Mouse (Mus musculus) layer of hippocampus, postnatal 14 days (tissue): ENCODE data around the gene Tmco5. TPM values are rescaled to one million over a fixed set of nuclear protein-coding genes. Genes with fewer than 3 reads are reported as not detected.

Experiments
- DNase-seq, 2 experiments: peaks; one replicate each; pipeline ENCODE4 v3.0.0; 2021 to 2022; ENCODE audit warnings: low spot score in 2 of 2, mixed read lengths in 1 of 2
- long read RNA-seq, 2 experiments: library from polyadenylated mRNA; stranded (forward); transcript quantifications; one replicate each; pipeline ENCODE4 v2.0.0; 2021
- total RNA-seq, 2 experiments: library from RNA; stranded (reverse); gene quantifications; 2 replicates each; pipeline ENCODE4 v1.2.3; 2021

The Tmco5 gene
- 1 to 10 TPM in 1 of 2 experiments, under 1 TPM in 1; 0.99 to 1.7 TPM for total RNA-seq
- long read RNA-seq, experiment 1: 0 reads
- long read RNA-seq, experiment 2: 0 reads

DNA sequence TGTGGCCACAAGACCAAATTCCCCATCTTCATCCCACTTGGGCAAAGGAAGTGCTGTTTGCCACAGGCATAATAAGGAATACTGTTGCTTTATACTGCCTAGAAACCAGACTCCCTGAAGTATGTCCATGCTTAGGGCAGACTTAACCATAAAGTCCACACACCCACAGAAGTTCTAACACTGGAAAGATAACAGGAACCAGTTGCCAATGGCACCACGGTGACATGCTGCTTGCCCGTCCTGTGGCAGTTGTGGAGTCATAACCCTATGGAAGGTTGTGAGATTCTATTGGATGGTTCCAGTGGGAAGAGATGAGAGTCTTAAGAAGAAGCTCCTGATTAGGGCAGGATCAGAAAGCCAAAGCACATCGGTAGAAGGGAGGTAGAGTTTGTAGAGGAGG lies at the start of gene Tmco5:
Gene Tmco5 (plus strand): TSS at position 301 of the 400 bp plus-strand sequence.
- DNase-seq: no peak

DNA sequence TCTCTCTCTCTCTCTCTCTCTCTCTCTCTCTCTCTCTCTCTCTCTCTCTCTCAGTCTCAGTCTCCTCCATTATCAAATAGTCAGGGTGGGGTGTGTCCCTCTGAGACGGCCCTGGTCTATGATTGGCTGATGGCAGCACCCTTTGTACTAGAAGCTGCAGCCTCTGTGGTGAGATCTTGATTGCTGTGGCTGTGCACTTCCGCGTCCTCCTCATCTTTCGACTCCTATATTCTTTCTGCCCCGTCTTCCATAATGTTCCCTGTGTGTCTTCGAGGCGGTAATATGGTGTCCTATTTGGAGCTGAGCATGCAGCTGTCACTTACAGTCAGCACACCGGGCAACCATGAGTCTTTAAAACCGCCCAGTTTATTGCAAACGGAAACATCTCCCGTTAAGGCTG lies 46.6 kb upstream of the Tmco5 start:
- no peak for DNase-seq

DNA sequence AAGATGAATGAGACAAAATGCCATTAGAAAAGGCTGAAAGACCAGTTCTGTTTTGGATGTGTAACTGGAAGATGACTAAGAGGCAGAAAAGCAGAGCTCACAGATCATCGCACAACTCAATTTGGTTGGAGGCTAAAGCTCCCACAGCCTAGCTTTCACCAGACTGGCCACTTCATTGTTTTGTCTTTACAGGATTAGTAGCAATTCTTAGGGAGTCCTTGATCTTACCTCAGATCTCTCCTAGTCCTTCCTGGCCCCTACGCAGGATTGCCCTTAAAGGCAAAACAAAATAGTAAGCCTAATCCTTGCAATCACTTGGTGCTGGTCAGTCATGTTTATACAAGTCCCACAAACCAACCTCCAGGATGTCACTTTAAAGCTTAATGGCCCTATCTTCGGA lies 40.7 kb upstream of the Tmco5 start:
- DNase-seq: no peak

DNA sequence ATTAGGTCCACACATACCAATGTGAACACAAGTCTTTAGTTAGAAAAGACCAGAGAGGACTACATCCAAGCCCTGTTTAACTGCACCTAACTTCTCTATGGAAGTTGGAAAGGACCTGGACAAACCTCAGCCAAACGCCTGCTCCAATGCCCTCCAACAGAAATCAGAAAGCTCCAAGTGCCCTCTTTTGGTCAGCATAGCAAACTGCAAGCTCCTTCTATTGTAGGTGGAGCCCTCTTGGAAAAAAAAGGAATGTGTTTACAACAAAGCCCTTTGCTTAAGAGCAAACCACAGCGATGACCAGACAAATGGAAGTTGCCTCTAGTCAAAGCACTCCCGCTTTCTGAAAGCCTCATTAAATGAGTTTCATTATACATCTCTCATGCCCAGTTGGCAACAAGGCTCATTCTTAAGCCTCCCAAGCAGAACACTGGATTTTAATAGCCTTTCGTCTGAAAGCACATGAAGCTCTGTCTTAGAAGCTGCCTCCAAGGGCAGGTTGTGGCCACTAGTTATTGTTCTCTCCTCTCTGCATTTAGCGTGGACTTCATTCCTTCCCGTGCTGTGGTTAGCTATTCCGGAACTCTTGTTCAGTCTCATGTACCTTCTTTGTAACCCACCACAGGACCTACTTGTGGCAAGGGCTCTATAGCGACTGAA lies 39.8 kb upstream of the Tmco5 start:
- DNase-seq: peak; percentile 22 to 43

GRCm38 (mm10) chr2:116849980-116850636 lies 28.4 kb upstream of the Tmco5 start:
- peak; percentile 41 to 76 for DNase-seq

- DNase-seq: no peak
Measured at GRCm38 (mm10) chr2:116851356-116851755, 27.1 kb upstream of the Tmco5 start.

DNA sequence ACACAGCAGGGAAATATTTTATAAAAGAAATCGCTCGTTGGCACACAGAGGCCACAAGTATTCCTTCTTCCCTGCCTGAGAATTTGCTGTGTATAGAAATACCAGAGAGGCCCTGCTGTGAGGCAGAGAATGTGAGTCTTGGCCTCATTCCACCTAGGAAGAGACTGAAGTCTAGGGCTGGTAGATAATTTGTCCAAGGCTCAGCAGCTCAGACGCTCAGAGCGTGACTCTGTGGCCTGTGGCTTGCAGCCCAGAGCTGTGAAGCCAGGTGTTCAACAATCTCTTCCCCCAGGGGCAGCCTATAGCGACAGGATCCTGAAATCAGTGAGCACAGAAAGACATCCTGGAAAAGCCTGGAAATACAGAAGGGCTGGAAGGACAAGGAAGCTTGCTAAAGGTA lies 26.2 kb upstream of the Tmco5 start:
- no peak for DNase-seq

DNA sequence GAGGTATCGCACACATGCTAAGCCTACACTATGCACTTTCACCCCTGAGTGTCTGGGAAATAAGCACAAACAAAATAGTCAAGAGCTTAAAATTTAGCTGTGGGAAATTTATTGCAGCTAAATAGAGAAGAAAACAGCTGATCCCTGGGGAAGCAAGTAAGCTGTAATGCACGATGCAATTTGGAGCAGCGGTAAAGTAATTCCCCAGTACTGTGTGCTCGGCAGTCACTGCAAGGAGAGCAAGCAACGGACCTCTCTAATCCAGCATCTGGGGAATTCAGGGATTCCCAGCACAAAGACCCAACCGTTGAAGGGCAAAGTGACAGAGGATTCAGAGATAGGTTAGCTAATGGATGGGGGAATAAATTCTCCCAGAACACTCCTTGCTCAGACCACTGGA lies 19.8 kb upstream of the Tmco5 start:
- DNase-seq: no peak

DNA sequence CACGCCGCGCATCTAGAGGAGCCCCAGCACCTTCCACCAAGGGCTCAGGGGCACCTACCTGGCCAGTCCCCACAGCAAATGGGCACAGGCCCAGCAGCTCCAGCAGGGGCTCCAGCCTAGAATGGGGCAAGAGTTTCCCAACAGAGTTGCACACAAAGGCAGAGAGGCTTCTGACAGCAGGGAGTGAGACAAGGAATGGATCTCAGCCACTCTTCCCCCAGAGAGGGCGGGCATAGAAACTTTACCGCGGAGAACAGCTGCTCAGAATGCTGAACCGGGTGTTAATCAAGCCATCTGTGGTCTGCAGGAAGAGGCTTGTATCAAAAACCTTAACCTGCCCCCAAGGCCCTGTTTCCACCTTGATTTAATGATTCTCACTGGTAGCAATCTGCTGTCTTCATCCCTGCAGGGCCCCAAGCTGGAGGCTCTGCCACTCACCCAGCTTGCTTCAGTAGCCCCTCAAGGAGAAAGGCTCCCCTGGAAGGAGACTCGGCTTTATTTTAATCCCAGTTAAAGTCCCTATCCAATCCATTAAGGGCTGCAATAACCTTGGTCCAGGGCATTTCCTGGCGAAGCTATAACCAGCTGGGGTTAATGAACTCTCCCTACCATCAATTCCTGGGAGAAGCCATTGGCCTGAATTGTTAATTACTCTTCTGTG lies 1.4 kb upstream of the Tmco5 start:
- DNase-seq: no peak

DNA sequence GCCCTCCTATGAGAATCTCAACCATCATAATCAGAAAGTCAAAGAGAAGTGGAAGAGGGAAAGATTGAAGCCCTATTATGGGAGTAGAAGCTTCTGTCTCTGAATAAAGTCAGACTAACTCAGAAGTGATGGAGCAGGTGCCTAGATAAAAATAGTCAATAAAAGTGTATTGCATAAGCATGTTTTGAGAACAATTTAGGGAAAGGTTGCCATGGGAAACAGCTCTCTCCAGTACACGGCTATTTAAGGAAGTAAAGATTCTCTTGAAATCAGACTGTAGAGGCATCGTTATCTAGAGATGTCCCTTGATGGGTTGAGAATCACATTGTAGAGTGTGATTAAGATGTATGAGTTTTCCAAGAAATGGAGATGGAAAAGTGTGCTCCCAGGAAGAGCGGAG lies 1.2 kb downstream of the Tmco5 start:
- peak in 1 of 2 experiments; percentile 26 for DNase-seq

DNA sequence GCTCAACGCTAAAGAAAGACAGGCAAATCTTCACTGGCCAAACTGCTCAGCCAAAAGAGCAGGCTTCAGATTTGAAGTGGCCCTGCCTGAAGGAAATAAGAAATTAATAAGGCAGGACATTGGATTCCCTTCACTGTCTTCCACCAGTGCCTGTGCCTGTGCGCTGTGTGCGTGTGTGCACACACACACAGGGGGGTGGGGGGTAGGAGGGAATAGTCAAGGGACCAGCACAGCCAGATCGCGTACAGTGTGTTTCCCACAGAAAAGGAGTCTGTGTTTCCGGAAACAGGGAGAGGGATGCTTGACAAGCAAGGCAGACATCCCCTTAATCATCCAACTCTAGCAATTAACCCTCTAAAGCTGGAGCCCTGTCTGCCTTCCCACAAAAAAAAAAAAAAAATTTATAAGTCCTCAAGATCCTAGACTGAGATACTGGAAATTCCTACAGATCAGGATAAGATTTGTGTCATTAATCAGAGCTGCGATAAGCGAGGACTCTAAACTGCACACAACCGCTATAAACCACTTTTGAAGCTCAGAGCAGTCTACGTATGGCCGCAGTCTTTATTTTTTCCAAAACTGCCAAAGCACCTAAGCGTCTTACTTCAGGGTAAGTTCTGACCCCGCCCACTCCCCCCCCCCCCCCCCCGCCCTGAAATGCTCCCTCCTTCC lies 15.0 kb downstream of the Tmco5 start:
- no peak for DNase-seq

DNA sequence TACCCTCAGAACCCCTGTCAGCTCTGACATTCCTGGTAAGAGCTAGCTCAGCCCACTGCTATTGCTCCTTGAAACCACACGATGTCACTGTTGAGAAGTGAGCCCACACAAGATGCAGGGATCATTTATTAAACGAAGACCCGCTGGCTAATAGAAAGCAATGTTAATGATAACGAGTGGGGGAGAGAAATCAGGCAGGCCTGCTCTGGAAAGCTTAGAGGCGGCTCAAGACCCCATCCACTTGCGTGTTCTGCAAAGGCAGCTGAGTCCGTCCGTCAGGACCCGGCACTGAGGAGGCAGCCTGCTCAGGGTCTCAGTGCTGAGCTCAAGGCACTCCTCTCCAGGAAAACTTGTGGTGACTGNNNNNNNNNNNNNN lies 15.5 kb downstream of the Tmco5 start:
- DNase-seq: peak; percentile 31 to 64

DNA sequence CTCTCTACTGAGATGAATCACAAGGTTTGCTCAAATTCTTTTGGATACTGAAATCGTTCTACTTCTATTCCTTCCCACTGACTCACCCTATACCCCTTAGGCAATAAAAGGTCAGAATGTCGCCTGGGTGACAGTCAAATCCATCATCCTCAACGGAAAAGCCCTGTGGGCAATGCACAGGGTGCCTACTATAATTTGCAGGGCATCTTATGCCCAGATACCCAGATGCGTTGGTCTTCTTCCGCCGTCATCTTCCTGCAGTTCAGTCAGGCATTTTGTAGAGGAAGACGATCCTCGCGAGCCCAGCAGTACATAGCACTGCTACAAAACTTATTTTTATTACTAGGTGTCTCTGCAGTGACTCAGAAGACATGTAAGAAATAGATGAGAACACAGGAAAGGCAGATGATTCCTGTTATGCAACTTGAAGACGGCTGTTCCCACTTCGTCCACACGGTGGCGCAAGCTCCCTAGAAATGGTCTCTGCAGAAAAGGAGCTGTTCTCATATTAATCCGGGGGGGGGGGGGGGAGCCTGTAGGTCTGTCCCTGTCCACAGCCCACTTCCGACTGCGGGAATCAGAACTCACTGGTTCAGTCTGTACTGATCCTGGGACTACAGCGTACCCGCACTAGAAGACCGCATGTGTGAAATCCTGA lies 21.3 kb downstream of the Tmco5 start:
- DNase-seq: peak; percentile 93 to 94

- DNase-seq: no peak
Measured at GRCm38 (mm10) chr2:116900273-116900843, 21.9 kb downstream of the Tmco5 start.

DNA sequence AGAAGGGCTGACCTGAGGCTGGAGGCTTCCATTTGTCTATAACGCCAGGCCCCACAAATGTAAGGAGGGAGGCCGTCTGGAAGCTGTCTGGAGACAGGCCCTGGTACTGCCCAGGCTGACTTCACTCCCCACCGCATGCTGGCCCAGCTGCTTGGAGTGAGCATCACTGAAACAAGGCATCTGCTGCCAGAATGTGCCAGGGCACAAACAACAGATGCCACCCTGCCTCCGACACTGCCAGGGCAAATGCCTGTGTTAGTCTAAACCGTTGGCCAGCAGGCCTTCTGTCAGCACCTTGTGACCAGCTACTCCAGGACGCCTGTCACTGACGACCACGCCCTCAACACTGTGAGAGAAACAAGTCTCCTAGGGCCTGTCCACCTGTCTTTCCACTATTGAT lies 29.8 kb downstream of the Tmco5 start:
- peak; percentile 36 to 49 for DNase-seq

GRCm38 (mm10) chr2:116912334-116913070 lies 34.0 kb downstream of the Tmco5 start:
- DNase-seq: no peak

GRCm38 (mm10) chr2:116913677-116914405 lies 35.4 kb downstream of the Tmco5 start:
- DNase-seq: peak; percentile 43 to 57

DNA sequence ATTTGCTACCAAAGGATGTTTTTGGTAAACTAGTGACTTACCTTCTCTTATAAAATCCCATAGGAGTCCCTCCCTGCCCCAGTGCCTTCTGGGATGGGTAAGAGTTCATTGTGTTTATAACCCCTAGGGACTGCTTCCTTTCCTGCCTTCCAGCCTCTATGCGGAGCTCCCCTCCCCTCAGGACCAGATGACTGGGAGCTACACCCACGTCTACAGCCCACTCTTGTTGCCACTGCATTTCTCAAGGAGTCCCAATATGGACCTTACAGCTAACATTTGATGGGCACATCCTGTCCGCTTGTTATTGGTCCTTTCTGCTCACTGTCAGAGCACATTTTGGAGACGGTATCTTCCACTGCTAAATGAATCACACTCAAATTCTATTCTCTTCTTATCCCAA lies 36.1 kb downstream of the Tmco5 start:
- DNase-seq: no peak

- DNase-seq: no peak
Measured at GRCm38 (mm10) chr2:116918598-116918997, 40.1 kb downstream of the Tmco5 start.
